Mouse (Mus musculus): ENCODE results near the gene Smarcc2. TPM values are rescaled to one million over a fixed set of nuclear protein-coding genes. Genes with fewer than 3 reads are reported as not detected.

Gene Smarcc2
- polyA plus RNA-seq, 1 experiment from 2014 or later: 177 TPM

GRCm38 (mm10) chr10:128445407-128445806 lies 13.6 kb upstream of the Smarcc2 start:
- Histone ChIP-seq H3K9ac (no peak overlapping the region), H3K27ac (replicated peaks) (no peak overlapping the region), H3K27me3 (no peaks in the 10 kb centered on the region), H3K4me3 (no peak overlapping the region), H3K4me2 (no peak overlapping the region), H3K9me3 (no peaks in the 10 kb centered on the region), H3K4me1 (replicated peaks) (no peaks in the 10 kb centered on the region), H3K36me3 (peaks cover 7% of the 10 kb centered on the region; the same call in 1 of the 2 replicates)
- no peak for ATAC-seq (ENCODE audit: low FRiP score, low read depth)
- WGBS: 91% methylated on average over 4 of the region's 4 CpGs

- Histone ChIP-seq H3K9ac (no peak overlapping the region), H3K27ac (replicated peaks) (no peak overlapping the region), H3K9me3 (no peaks in the 10 kb centered on the region), H3K36me3 (no peaks in the 10 kb centered on the region), H3K4me3 (no peak overlapping the region), H3K4me1 (replicated peaks) (no peaks in the 10 kb centered on the region), H3K27me3 (no peaks in the 10 kb centered on the region), H3K4me2 (no peak overlapping the region)
- 84% methylated on average over 6 of the region's 6 CpGs for WGBS
- ATAC-seq (ENCODE audit: low FRiP score, low read depth): no peak
Measured at GRCm38 (mm10) chr10:128451014-128451413, 8.0 kb upstream of the Smarcc2 start.

GRCm38 (mm10) chr10:128454471-128454870 lies 4.6 kb upstream of the Smarcc2 start:
- no peak for ATAC-seq (ENCODE audit: low FRiP score, low read depth)
- no peak overlapping the region for H3K4me2 ChIP-seq
- no peaks in the 10 kb centered on the region for H3K36me3 ChIP-seq
- no peak overlapping the region for H3K27ac ChIP-seq (replicated peaks)
- H3K27me3 ChIP-seq: no peaks in the 10 kb centered on the region
- peaks cover 5% of the 10 kb centered on the region; the same call in 1 of the 2 replicates for H3K4me1 ChIP-seq (replicated peaks)
- no peak overlapping the region for H3K9ac ChIP-seq
- H3K4me3 ChIP-seq: no peak overlapping the region
- no peaks in the 10 kb centered on the region for H3K9me3 ChIP-seq
- 82% methylated on average over 3 of the region's 3 CpGs for WGBS

- peak overlapping the region; percentile 40 for H3K4me2 ChIP-seq
- H3K9me3 ChIP-seq: no peaks in the 10 kb centered on the region
- H3K27me3 ChIP-seq: no peaks in the 10 kb centered on the region
- 2% methylated on average over 6 of the region's 6 CpGs for WGBS
- H3K4me3 ChIP-seq: peak overlapping the region; percentile 13; the same call in 1 of the 2 replicates
- H3K36me3 ChIP-seq: no peaks in the 10 kb centered on the region
- no peak for ATAC-seq (ENCODE audit: low FRiP score, low read depth)
- no peak overlapping the region for H3K9ac ChIP-seq
- peaks cover 7% of the 10 kb centered on the region for H3K4me1 ChIP-seq (replicated peaks)
- 0 out of 2 replicates have a peak overlapping the region, but pooled peaks have one; percentile 44 for H3K27ac ChIP-seq (replicated peaks)
Measured at GRCm38 (mm10) chr10:128455280-128455679, 3.8 kb upstream of the Smarcc2 start.

GRCm38 (mm10) chr10:128457676-128458075 lies 1.4 kb upstream of the Smarcc2 start:
- no peaks in the 10 kb centered on the region for H3K9me3 ChIP-seq
- no peak overlapping the region for H3K9ac ChIP-seq
- H3K4me1 ChIP-seq (replicated peaks): peaks cover 19% of the 10 kb centered on the region
- H3K36me3 ChIP-seq: peaks cover 10% of the 10 kb centered on the region
- H3K27me3 ChIP-seq: no peaks in the 10 kb centered on the region
- H3K27ac ChIP-seq (replicated peaks): peak overlapping the region; percentile 98
- H3K4me3 ChIP-seq: peak overlapping the region; percentile 76; the same call in 1 of the 2 replicates
- peak overlapping the region; percentile 89 for H3K4me2 ChIP-seq
- 86% methylated on average over 6 of the region's 6 CpGs for WGBS
- no peak for ATAC-seq (ENCODE audit: low FRiP score, low read depth)

- peak overlapping the region; percentile 89 for H3K4me2 ChIP-seq
- H3K4me1 ChIP-seq (replicated peaks): peaks cover 19% of the 10 kb centered on the region
- no peaks in the 10 kb centered on the region for H3K9me3 ChIP-seq
- H3K27ac ChIP-seq (replicated peaks): peak overlapping the region; percentile 98
- no peaks in the 10 kb centered on the region for H3K27me3 ChIP-seq
- peak; percentile 69 for ATAC-seq (ENCODE audit: low FRiP score, low read depth)
- H3K4me3 ChIP-seq: peak overlapping the region; percentile 76
- peak overlapping the region; percentile 98 for H3K9ac ChIP-seq
- H3K36me3 ChIP-seq: peaks cover 16% of the 10 kb centered on the region
- WGBS: 0% methylated on average over 29 of the region's 29 CpGs
Measured at GRCm38 (mm10) chr10:128458348-128458718, 715 bp upstream of the Smarcc2 start.

- H3K9ac ChIP-seq: peak overlapping the region; percentile 98
- no peaks in the 10 kb centered on the region for H3K27me3 ChIP-seq
- peak overlapping the region; percentile 98 for H3K27ac ChIP-seq (replicated peaks)
- peak; percentile 61 for ATAC-seq (ENCODE audit: low FRiP score, low read depth)
- WGBS: under 1% methylated on average over 15 of the region's 67 CpGs
- H3K4me1 ChIP-seq (replicated peaks): peaks cover 19% of the 10 kb centered on the region
- peak overlapping the region; percentile 76 for H3K4me3 ChIP-seq
- no peaks in the 10 kb centered on the region for H3K9me3 ChIP-seq
- H3K36me3 ChIP-seq: peaks cover 29% of the 10 kb centered on the region
- peak overlapping the region; percentile 89 for H3K4me2 ChIP-seq
Measured at GRCm38 (mm10) chr10:128459409-128460269, 591 bp downstream of the Smarcc2 start.

- Histone ChIP-seq H3K4me3 (peak overlapping the region; percentile 76), H3K4me2 (peak overlapping the region; percentile 89), H3K9ac (peak overlapping the region; percentile 98), H3K36me3 (peaks cover 34% of the 10 kb centered on the region), H3K27me3 (no peaks in the 10 kb centered on the region), H3K27ac (replicated peaks) (peak overlapping the region; percentile 98), H3K9me3 (no peaks in the 10 kb centered on the region), H3K4me1 (replicated peaks) (peaks cover 19% of the 10 kb centered on the region)
- 4% methylated on average over 5 of the region's 5 CpGs for WGBS
- no peak for ATAC-seq (ENCODE audit: low FRiP score, low read depth)
Measured at GRCm38 (mm10) chr10:128460270-128460630, 1.2 kb downstream of the Smarcc2 start.

GRCm38 (mm10) chr10:128474366-128474765 lies 15.3 kb downstream of the Smarcc2 start:
- Histone ChIP-seq H3K27me3 (no peaks in the 10 kb centered on the region), H3K9ac (no peak overlapping the region), H3K4me3 (no peak overlapping the region), H3K4me2 (no peak overlapping the region), H3K27ac (replicated peaks) (no peak overlapping the region), H3K36me3 (peaks cover 85% of the 10 kb centered on the region), H3K4me1 (replicated peaks) (no peaks in the 10 kb centered on the region), H3K9me3 (no peaks in the 10 kb centered on the region)
- 90% methylated on average over 12 of the region's 12 CpGs for WGBS
- no peak for ATAC-seq (ENCODE audit: low FRiP score, low read depth)

GRCm38 (mm10) chr10:128486370-128486769 lies 27.3 kb downstream of the Smarcc2 start:
- ATAC-seq (ENCODE audit: low FRiP score, low read depth): no peak
- H3K27ac ChIP-seq (replicated peaks): no peak overlapping the region

GRCm38 (mm10) chr10:128487861-128488712 lies 29.0 kb downstream of the Smarcc2 start:
- WGBS: 82% methylated on average over 22 of the region's 22 CpGs

More at GRCm38 (mm10) chr10:128486370-128486769, 27.3 kb downstream of the Smarcc2 start:
- Histone ChIP-seq H3K4me1 (replicated peaks) (peaks cover 19% of the 10 kb centered on the region), H3K27me3 (no peaks in the 10 kb centered on the region), H3K36me3 (peaks cover 92% of the 10 kb centered on the region), H3K9me3 (no peaks in the 10 kb centered on the region), H3K9ac (no peak overlapping the region), H3K4me3 (no peak overlapping the region), H3K4me2 (no peak overlapping the region)
- WGBS: 91% methylated on average over 7 of the region's 7 CpGs

GRCm38 (mm10) chr10:128488776-128489175 lies 29.7 kb downstream of the Smarcc2 start:
- ATAC-seq (ENCODE audit: low FRiP score, low read depth): no peak
- Histone ChIP-seq H3K27me3 (no peaks in the 10 kb centered on the region), H3K4me2 (no peak overlapping the region), H3K9me3 (no peaks in the 10 kb centered on the region), H3K4me1 (replicated peaks) (peaks cover 33% of the 10 kb centered on the region), H3K4me3 (no peak overlapping the region), H3K36me3 (peaks cover 69% of the 10 kb centered on the region), H3K27ac (replicated peaks) (no peak overlapping the region), H3K9ac (no peak overlapping the region)
- WGBS: 81% methylated on average over 4 of the region's 4 CpGs

More at GRCm38 (mm10) chr10:128487861-128488712, 29.0 kb downstream of the Smarcc2 start:
- Histone ChIP-seq H3K27me3 (no peaks in the 10 kb centered on the region), H3K4me1 (replicated peaks) (peaks cover 33% of the 10 kb centered on the region), H3K4me2 (no peak overlapping the region), H3K4me3 (no peak overlapping the region), H3K27ac (replicated peaks) (no peak overlapping the region), H3K9ac (no peak overlapping the region), H3K9me3 (no peaks in the 10 kb centered on the region), H3K36me3 (peaks cover 75% of the 10 kb centered on the region)
- no peak for ATAC-seq (ENCODE audit: low FRiP score, low read depth)

Measured in hindbrain, embryonic 15.5 days (tissue).